Mouse (Mus musculus) CD4-positive naive resting alpha-beta T cell, adult 76 days (primary cell): ENCODE results near the gene Zfp784. TPM values are rescaled to one million over a fixed set of nuclear protein-coding genes. Genes with fewer than 3 reads are reported as not detected.

Experiments
- total RNA-seq: library from RNA; stranded (reverse); gene quantifications from one replicate; pipeline ENCODE4 v1.2.4, GENCODE M21; 2023

The Zfp784 gene
- 7.5 TPM for total RNA-seq

DNA sequence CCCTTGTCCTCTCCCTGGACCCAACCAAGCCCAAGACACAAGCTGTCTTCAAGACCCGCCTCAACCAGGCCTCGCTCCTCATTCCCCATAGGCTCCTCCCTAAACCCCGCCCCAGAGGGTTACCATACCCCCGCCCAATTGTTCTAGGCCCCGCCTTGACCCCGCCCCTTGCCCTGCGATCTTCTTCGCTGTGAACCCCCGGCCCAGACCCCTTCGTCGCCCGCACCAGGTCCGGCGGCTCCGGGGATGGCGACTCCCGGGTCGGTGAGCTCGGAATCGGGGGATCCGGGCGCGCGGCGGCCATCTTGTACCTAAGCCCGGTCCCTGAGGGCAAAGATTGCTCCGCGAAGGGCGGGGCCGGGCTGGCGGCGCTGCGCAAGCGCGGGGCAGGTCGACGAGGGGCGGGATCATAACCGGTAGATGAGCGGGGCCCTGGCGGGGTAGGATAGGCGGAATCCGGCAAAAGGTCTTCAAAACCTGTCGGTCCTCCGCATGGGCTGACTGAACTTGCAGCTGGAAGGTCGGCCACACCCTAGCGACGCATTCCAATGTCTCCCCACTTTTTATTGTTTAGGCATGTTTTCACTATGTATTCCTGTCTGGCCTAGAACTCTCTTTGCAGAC, at the start of gene Zfp784:
Gene Zfp784 (minus strand): TSS at position 338 of the 624 bp plus-strand sequence.

DNA sequence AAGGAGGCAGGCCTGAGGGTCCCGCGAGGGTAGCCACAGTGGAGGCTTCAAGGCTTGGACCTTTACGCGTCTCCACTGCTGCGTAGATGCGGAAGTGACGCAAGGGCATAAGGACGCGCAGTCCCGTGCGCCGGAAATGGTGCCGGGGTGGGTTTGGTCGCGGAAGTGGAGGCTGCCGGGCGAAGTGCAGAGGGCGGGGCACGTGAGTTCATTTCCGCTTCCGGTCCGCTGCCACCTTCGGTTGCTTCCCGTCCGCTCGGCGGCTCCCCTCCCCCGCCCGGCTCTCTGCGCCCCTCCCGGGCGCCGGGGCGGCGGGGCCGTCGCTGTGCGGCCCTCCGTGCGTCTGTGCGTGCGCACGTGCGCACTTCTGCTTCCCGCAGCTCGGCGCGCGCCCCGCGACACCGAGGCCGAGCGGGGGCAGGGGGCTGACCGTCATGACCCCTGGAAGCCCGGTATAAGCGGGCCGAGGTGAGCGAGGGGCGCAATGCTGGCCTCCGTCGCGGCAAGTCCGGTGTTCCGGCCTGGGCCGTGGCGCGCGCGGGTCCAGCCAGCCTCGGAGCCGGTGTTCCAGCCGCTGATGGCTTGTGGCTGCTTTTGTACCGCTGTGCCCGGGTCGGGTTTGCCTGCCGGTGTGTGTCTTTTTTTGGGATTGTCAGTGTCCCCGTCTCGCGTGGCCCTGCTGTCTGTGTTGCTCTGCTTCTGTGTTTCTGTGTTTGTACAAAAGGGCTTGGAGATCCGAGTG, 41.9 kb upstream of the Zfp784 start, which contains the start of gene Epn1:
Gene Epn1 (plus strand): TSS at position 226 of the 742 bp plus-strand sequence.

GRCm38 (mm10) chr7:5061774-5062359, 23.6 kb upstream of the Zfp784 start, which contains the start of gene U2af2:
U2af2 (plus strand) TSS chr7:5062143.

DNA sequence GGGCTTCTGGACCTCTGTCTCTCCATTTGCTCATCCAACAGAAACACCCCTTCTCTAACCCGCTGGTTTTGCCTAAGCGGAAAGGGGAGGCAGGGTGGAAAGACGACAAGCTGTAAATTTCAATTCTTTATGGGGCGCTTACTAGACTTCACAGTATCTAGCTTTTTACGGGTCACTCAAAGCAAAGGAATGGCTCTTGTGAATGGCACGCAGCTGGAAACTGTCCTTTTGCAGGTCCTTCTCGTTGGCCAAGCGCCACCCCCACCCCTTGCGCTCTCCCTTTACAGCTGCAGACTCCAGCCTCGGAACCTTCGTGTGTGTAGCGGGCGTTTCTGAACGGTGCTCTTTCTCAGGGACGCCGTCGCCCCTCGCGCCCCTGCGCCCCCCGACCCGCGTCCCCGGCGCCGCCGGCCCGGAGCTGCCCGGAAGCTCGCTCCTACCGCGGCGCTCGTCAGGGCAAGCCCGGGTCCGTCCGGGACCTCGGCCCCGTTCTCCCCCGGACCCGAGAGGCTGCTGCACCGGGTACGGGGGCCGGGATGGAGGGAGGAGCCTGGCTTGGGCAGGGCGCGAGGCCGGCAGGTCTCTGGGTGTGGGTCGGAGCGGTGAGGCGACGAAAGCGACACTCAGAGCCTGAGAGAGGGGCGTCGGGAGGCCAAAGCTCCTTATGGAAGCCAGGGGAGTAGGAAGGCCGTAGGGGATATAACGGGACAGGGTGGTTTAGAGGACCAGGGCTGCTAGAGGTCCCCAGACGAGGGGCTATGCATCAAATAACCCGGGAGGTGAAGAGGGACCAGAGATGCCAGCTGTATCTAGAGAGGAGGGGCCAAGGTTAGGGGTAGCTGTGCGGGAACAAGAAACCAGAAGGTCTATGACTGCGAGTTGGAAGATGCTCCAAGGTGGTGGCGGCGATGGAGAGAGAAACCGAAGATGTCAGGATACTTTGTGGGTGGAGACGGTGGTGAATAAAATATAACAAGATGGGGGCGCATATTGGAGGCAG, 13.2 kb upstream of the Zfp784 start, which contains the start of gene Zfp580:
Gene Zfp580 (plus strand): TSS at position 346 of the 1,000 bp plus-strand sequence.

GRCm38 (mm10) chr7:5033818-5034217, 4.4 kb downstream of the Zfp784 start, which contains the start of gene 4632433K11Rik:
4632433K11Rik (plus strand) TSS chr7:5034118.

GRCm38 (mm10) chr7:5020000-5020681, 18.1 kb downstream of the Zfp784 start, which contains the start of the genes Zfp865 and Ccdc106:
Zfp865 (plus strand) TSS chr7:5020376.
Ccdc106 (plus strand) TSS chr7:5020553.

DNA sequence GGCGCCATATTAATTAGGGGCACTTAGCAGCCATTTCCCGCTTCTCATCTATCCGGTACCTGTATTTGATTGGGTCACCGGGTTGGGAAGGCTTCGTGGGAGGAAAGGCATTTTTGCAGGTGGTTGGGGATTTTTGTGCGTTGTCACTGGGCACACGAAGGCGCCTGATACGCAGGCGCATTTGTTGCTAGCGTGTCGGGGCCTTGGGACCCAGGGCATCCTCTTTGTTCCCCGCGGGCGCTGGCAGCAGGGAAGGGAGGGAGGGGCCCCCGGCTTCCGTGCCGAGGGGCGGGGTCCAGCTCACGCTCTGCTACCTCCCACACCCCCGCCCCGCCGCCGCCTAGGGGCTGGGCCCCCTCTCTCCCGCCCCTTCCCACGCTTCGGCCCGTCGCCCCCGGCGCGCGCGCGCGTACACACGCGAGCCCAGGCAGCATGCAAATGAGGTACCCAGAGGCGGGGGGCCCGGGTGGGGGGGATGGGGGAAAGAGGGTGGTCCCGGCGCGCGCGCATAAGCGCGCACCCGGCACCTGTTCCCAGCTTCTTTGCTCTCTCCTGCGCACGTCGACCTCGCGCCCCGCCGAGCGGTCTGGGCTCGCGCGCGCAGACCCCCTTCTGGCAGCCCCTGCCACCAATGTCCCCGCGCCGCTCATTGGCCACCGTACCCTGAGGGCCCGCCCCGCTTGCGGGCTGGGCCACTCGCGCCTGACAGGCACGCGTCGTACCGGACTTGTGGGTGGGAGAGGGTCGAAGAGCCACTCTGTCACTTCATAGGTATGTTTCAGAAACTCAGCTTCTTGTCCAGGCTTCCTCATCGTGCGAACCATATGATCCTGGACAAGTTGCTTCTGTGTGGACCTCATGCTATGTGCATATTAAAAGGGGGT, 22.9 kb downstream of the Zfp784 start, which contains the start of gene Gm44973:
Gene Gm44973 (plus strand): TSS at position 379 of the 884 bp plus-strand sequence.

GRCm38 (mm10) chr7:5014251-5015117, 23.8 kb downstream of the Zfp784 start, which contains the start of the genes Zfp524 and Fiz1:
Zfp524 (plus strand) TSS chr7:5014415.
Fiz1 (minus strand) TSS chr7:5014697.

GRCm38 (mm10) chr7:4996003-4996895, 42.0 kb downstream of the Zfp784 start, which contains the start of gene Zfp579:
Zfp579 (minus strand) TSS chr7:4996158.

Other genes starting within 250 kb of the Zfp784 start
- gene Tmem238, start 248.8 kb downstream of the Zfp784 start, total RNA-seq: 1.7 TPM
- 1,948 TPM for gene Rpl28, start 245.6 kb downstream of the Zfp784 start, total RNA-seq
- gene Ube2s, start 225.9 kb downstream of the Zfp784 start, total RNA-seq: 177 TPM
- 0.44 TPM for gene Shisa7, start 193.8 kb downstream of the Zfp784 start, total RNA-seq
- gene Isoc2b, start 168.2 kb downstream of the Zfp784 start, total RNA-seq: 5.8 TPM
- gene Isoc2a, start 161.3 kb downstream of the Zfp784 start, total RNA-seq: 9.6 TPM
- gene Gm36210, start 131.9 kb downstream of the Zfp784 start, total RNA-seq: not detected
- 42.6 TPM for gene Zfp628, start 123.2 kb downstream of the Zfp784 start, total RNA-seq
- gene Nat14, start 116.4 kb downstream of the Zfp784 start, total RNA-seq: 12.2 TPM
- 0.38 TPM for gene Ssc5d, start 112.7 kb downstream of the Zfp784 start, total RNA-seq
- 0.23 TPM for gene Sbk2, start 74.0 kb downstream of the Zfp784 start, total RNA-seq
- not detected for gene Sbk3, start 67.3 kb downstream of the Zfp784 start, total RNA-seq
- 28.5 TPM for gene Zfp579, start 42.3 kb downstream of the Zfp784 start, total RNA-seq
- 10.3 TPM for gene Zfp524, start 24.0 kb downstream of the Zfp784 start, total RNA-seq
- 59.9 TPM for gene Fiz1, start 23.7 kb downstream of the Zfp784 start, total RNA-seq
- gene Gm44973, start 22.9 kb downstream of the Zfp784 start, total RNA-seq: not detected
- gene Zfp865, start 18.1 kb downstream of the Zfp784 start, total RNA-seq: 59.4 TPM
- 0.23 TPM for gene Ccdc106, start 17.9 kb downstream of the Zfp784 start, total RNA-seq
- gene 4632433K11Rik, start 4.3 kb downstream of the Zfp784 start, total RNA-seq: 1.7 TPM
- gene Zfp580, start 13.1 kb upstream of the Zfp784 start, total RNA-seq: 2.5 TPM
- gene U2af2, start 23.7 kb upstream of the Zfp784 start, total RNA-seq: 436 TPM
- 114 TPM for gene Epn1, start 41.8 kb upstream of the Zfp784 start, total RNA-seq
- not detected for gene Rfpl4, start 78.5 kb upstream of the Zfp784 start, total RNA-seq
- gene Rasl2-9, start 87.5 kb upstream of the Zfp784 start, total RNA-seq: not detected
- not detected for gene Vmn1r55, start 111.2 kb upstream of the Zfp784 start, total RNA-seq
- not detected for gene Vmn1r56, start 158.3 kb upstream of the Zfp784 start, total RNA-seq
- not detected for gene Vmn1r57, start 180.0 kb upstream of the Zfp784 start, total RNA-seq